Mouse (Mus musculus): Measurements from ENCODE around the gene Arhgap29. TPM values are rescaled to one million over a fixed set of nuclear protein-coding genes. Genes with fewer than 3 reads are reported as not detected.

Arhgap29 gene
- polyA plus RNA-seq, 1 experiment from 2014 or later, result 46.2 TPM

GRCm38 (mm10) chr3:122047402-122047801 is 95.1 kb downstream of the Arhgap29 start:
- H3K4me2 ChIP-seq (replicated peaks; ENCODE audit: low read depth, low read length), result peak overlapping the region; percentile 12; the same call in 1 of the 2 replicates
- H3K4me3 ChIP-seq (ENCODE audit: low read length), result no peak overlapping the region
- H3K9ac ChIP-seq (replicated peaks; ENCODE audit: low read length), result no peak overlapping the region
- peaks cover 56% of the 10 kb centered on the region for H3K4me1 ChIP-seq (ENCODE audit: insufficient read depth, low read length)
- no peaks in the 10 kb centered on the region for H3K36me3 ChIP-seq (ENCODE audit: insufficient read depth, low read length)
- peak overlapping the region; percentile 77 for H3K27ac ChIP-seq (ENCODE audit: low read length)
- no peaks in the 10 kb centered on the region for H3K9me3 ChIP-seq (ENCODE audit: low read length)
- H3K27me3 ChIP-seq (ENCODE audit: insufficient read depth, low read length), result peaks cover 11% of the 10 kb centered on the region
- 11% methylated on average over 7 of the region's 7 CpGs for WGBS
- peak; percentile 81 for ATAC-seq (ENCODE audit: low FRiP score, low TSS enrichment)

- Histone ChIP-seq H3K4me3 (ENCODE audit: low read length) (no peak overlapping the region), H3K36me3 (ENCODE audit: insufficient read depth, low read length) (no peaks in the 10 kb centered on the region), H3K9ac (replicated peaks; ENCODE audit: low read length) (0 out of 2 replicates have a peak overlapping the region, but pooled peaks have one; percentile 31), H3K4me1 (ENCODE audit: insufficient read depth, low read length) (peaks cover 49% of the 10 kb centered on the region), H3K9me3 (ENCODE audit: low read length) (no peaks in the 10 kb centered on the region), H3K27ac (ENCODE audit: low read length) (peak overlapping the region; percentile 77), H3K4me2 (replicated peaks; ENCODE audit: low read depth, low read length) (peak overlapping the region; percentile 18), H3K27me3 (ENCODE audit: insufficient read depth, low read length) (peaks cover 8% of the 10 kb centered on the region)
- ATAC-seq (ENCODE audit: low FRiP score, low TSS enrichment), result peak; percentile 73
- WGBS, result 11% methylated on average over 17 of the region's 17 CpGs
Observed at GRCm38 (mm10) chr3:122047921-122048861, 95.8 kb downstream of the Arhgap29 start.

- peaks cover 49% of the 10 kb centered on the region for H3K4me1 ChIP-seq (ENCODE audit: insufficient read depth, low read length)
- 50% methylated on average over 6 of the region's 6 CpGs for WGBS
- no peak overlapping the region for H3K4me3 ChIP-seq (ENCODE audit: low read length)
- no peak overlapping the region for H3K9ac ChIP-seq (replicated peaks; ENCODE audit: low read length)
- H3K27me3 ChIP-seq (ENCODE audit: insufficient read depth, low read length), result peaks cover 8% of the 10 kb centered on the region
- no peak overlapping the region for H3K27ac ChIP-seq (ENCODE audit: low read length)
- ATAC-seq (ENCODE audit: low FRiP score, low TSS enrichment), result no peak
- H3K36me3 ChIP-seq (ENCODE audit: insufficient read depth, low read length), result no peaks in the 10 kb centered on the region
- H3K4me2 ChIP-seq (replicated peaks; ENCODE audit: low read depth, low read length), result no peak overlapping the region
- H3K9me3 ChIP-seq (ENCODE audit: low read length), result no peaks in the 10 kb centered on the region
Observed at GRCm38 (mm10) chr3:122049158-122049557, 96.8 kb downstream of the Arhgap29 start.

GRCm38 (mm10) chr3:122058439-122059198 is 106.3 kb downstream of the Arhgap29 start:
- Histone ChIP-seq H3K36me3 (ENCODE audit: insufficient read depth, low read length) (no peaks in the 10 kb centered on the region), H3K4me2 (replicated peaks; ENCODE audit: low read depth, low read length) (no peak overlapping the region)

GRCm38 (mm10) chr3:122062586-122062985 is 110.2 kb downstream of the Arhgap29 start:
- H3K27ac ChIP-seq (ENCODE audit: low read length), result no peak overlapping the region
- H3K4me1 ChIP-seq (ENCODE audit: insufficient read depth, low read length), result peaks cover 4% of the 10 kb centered on the region; the same call in 1 of the 2 replicates
- H3K9ac ChIP-seq (replicated peaks; ENCODE audit: low read length), result no peak overlapping the region
- H3K4me3 ChIP-seq (ENCODE audit: low read length), result no peak overlapping the region
- ATAC-seq (ENCODE audit: low FRiP score, low TSS enrichment), result no peak
- no peak overlapping the region for H3K4me2 ChIP-seq (replicated peaks; ENCODE audit: low read depth, low read length)
- no peaks in the 10 kb centered on the region for H3K36me3 ChIP-seq (ENCODE audit: insufficient read depth, low read length)
- H3K9me3 ChIP-seq (ENCODE audit: low read length), result no peaks in the 10 kb centered on the region
- 89% methylated on average over 10 of the region's 10 CpGs for WGBS
- H3K27me3 ChIP-seq (ENCODE audit: insufficient read depth, low read length), result no peaks in the 10 kb centered on the region

More at GRCm38 (mm10) chr3:122058439-122059198, 106.3 kb downstream of the Arhgap29 start:
- Histone ChIP-seq H3K27me3 (ENCODE audit: insufficient read depth, low read length) (no peaks in the 10 kb centered on the region), H3K9ac (replicated peaks; ENCODE audit: low read length) (no peak overlapping the region), H3K9me3 (ENCODE audit: low read length) (no peaks in the 10 kb centered on the region), H3K4me3 (ENCODE audit: low read length) (no peak overlapping the region), H3K4me1 (ENCODE audit: insufficient read depth, low read length) (peaks cover 10% of the 10 kb centered on the region), H3K27ac (ENCODE audit: low read length) (peak overlapping the region; percentile 59)
- ATAC-seq (ENCODE audit: low FRiP score, low TSS enrichment), result peak; percentile 87
- WGBS, result 53% methylated on average over 9 of the region's 9 CpGs

- Histone ChIP-seq H3K9ac (replicated peaks; ENCODE audit: low read length) (no peak overlapping the region), H3K27ac (ENCODE audit: low read length) (no peak overlapping the region), H3K4me1 (ENCODE audit: insufficient read depth, low read length) (no peaks in the 10 kb centered on the region; the same call in 1 of the 2 replicates), H3K4me3 (ENCODE audit: low read length) (no peak overlapping the region), H3K4me2 (replicated peaks; ENCODE audit: low read depth, low read length) (no peak overlapping the region), H3K9me3 (ENCODE audit: low read length) (no peaks in the 10 kb centered on the region), H3K27me3 (ENCODE audit: insufficient read depth, low read length) (no peaks in the 10 kb centered on the region), H3K36me3 (ENCODE audit: insufficient read depth, low read length) (no peaks in the 10 kb centered on the region)
- WGBS, result 48% methylated on average over 13 of the region's 13 CpGs
- ATAC-seq (ENCODE audit: low FRiP score, low TSS enrichment), result peak; percentile 61; the same call in 1 of the 2 replicates
Observed at GRCm38 (mm10) chr3:122064556-122065410, 112.4 kb downstream of the Arhgap29 start.

Other genes with a start within 250 kb of the Arhgap29 start
- 18.8 and 20.0 TPM in 2 replicates for gene F3, start 229.0 kb upstream of the Arhgap29 start, polyA plus RNA-seq (2015; fragmentation: Nextera tagmentation; extraction: Ambion mirVana)
- gene Abcd3, start 137.2 kb upstream of the Arhgap29 start, polyA plus RNA-seq (2015; fragmentation: Nextera tagmentation; extraction: Ambion mirVana), result 77.1 and 82.6 TPM in 2 replicates
- gene Abca4, start 91.9 kb downstream of the Arhgap29 start, polyA plus RNA-seq (2015; fragmentation: Nextera tagmentation; extraction: Ambion mirVana), result 0.73 and 1.4 TPM in 2 replicates

Measured in kidney, embryonic 16.5 days (tissue).